Mouse (Mus musculus): ENCODE measurements around the gene Knop1. TPM values are rescaled to one million over a fixed set of nuclear protein-coding genes. Genes with fewer than 3 reads are reported as not detected.

Gene Knop1
- total and polyA plus RNA-seq, 3 experiments = 28.1 to 60.9 (median 35.0) TPM

- dilution Hi-C loops (cut with MboI; ENCODE audit: extremely low pct_ligation_motif_present, extremely low pct_unique_long_range_greater_than_20kb, low sequenced_read_pairs) (no loop called here), in situ Hi-C loops (cut with MboI; ENCODE audit: low pct_ligation_motif_present, low pct_unique_long_range_greater_than_20kb, low sequenced_read_pairs) (no loop called here)
- H3K36me3 ChIP-seq (replicated peaks in 1 of 2; ENCODE audit: control insufficient read depth in 1 of 2, insufficient read depth in 1 of 2, low read length in 1 of 2) = no peaks in the 10 kb centered on the region
- DNase-seq (ENCODE audit: extremely low read depth) = no peak
- no peak overlapping the region for H3K4me3 ChIP-seq (replicated peaks in 1 of 3; ENCODE audit: low read depth in 2 of 3, low read length in 2 of 3, poor library complexity in 1 of 3)
- no peaks in the 10 kb centered on the region for H3K27me3 ChIP-seq (replicated peaks)
- no peaks in the 10 kb centered on the region for H3K9me3 ChIP-seq (replicated peaks; ENCODE audit: low read length)
- H3K4me1 ChIP-seq (ENCODE audit: control insufficient read depth in 1 of 2, insufficient read depth in 2 of 2) = peaks cover 0 to 16% of the 10 kb centered on the region in 2 experiments; a peak in 2 of 4 replicates
- H3K9ac ChIP-seq (ENCODE audit: insufficient read depth, low read depth) = no peak overlapping the region
- H3K79me2 ChIP-seq (replicated peaks; ENCODE audit: control insufficient read depth, extremely low read depth, insufficient read depth, poor library complexity, severe bottlenecking) = no peaks in the 10 kb centered on the region
- no peak for TF ChIP-seq MEF2A (IDR thresholded peaks at IDR 0.05; ENCODE audit: borderline replicate concordance, low read depth, low read length)
- TF ChIP-seq EP300 (IDR thresholded peaks at IDR 0.05; ENCODE audit: low read length) = peak; percentile 5; the same call in 1 of the 2 replicates
- H3K4me2 ChIP-seq (ENCODE audit: insufficient read depth, low read depth, poor library complexity, severe bottlenecking) = no peak overlapping the region
- H3K27ac ChIP-seq (ENCODE audit: insufficient read depth, low read depth) = no peak overlapping the region
Measured at GRCm38 (mm10) chr7:118903879-118904278, 47.8 kb upstream of the Knop1 start.

GRCm38 (mm10) chr7:118902944-118903343, 46.9 kb upstream of the Knop1 start:
- H3K4me2 ChIP-seq (ENCODE audit: insufficient read depth, low read depth, poor library complexity, severe bottlenecking) = no peak overlapping the region
- peaks cover 0 to 16% of the 10 kb centered on the region in 2 experiments; a peak in 2 of 4 replicates for H3K4me1 ChIP-seq (ENCODE audit: control insufficient read depth in 1 of 2, insufficient read depth in 2 of 2)
- H3K27me3 ChIP-seq (replicated peaks) = no peaks in the 10 kb centered on the region
- no peak overlapping the region for H3K9ac ChIP-seq (ENCODE audit: insufficient read depth, low read depth)
- DNase-seq (ENCODE audit: extremely low read depth) = no peak
- no peaks in the 10 kb centered on the region for H3K36me3 ChIP-seq (replicated peaks in 1 of 2; ENCODE audit: control insufficient read depth in 1 of 2, insufficient read depth in 1 of 2, low read length in 1 of 2)
- no peak overlapping the region for H3K27ac ChIP-seq (ENCODE audit: insufficient read depth, low read depth)
- in situ Hi-C loops (cut with MboI; ENCODE audit: low pct_ligation_motif_present, low pct_unique_long_range_greater_than_20kb, low sequenced_read_pairs) = no loop called here
- dilution Hi-C loops (cut with MboI; ENCODE audit: extremely low pct_ligation_motif_present, extremely low pct_unique_long_range_greater_than_20kb, low sequenced_read_pairs) = no loop called here
- no peaks in the 10 kb centered on the region for H3K79me2 ChIP-seq (replicated peaks; ENCODE audit: control insufficient read depth, extremely low read depth, insufficient read depth, poor library complexity, severe bottlenecking)
- no peaks in the 10 kb centered on the region for H3K9me3 ChIP-seq (replicated peaks; ENCODE audit: low read length)
- H3K4me3 ChIP-seq (replicated peaks in 1 of 3; ENCODE audit: low read depth in 2 of 3, low read length in 2 of 3, poor library complexity in 1 of 3) = no peak overlapping the region
- TF ChIP-seq MAFK (IDR thresholded peaks at IDR 0.05; ENCODE audit: insufficient replicate concordance, low read length) (no peak), SMC3 (IDR thresholded peaks at IDR 0.05; ENCODE audit: low read depth, low read length) (no peak), USF2 (conservative IDR thresholded peaks at IDR 0.05; ENCODE audit: low read depth, low read length) (no peak), ZMIZ1 (IDR thresholded peaks at IDR 0.05; ENCODE audit: low read depth, low read length) (no peak), POLR2AphosphoS2 (IDR thresholded peaks at IDR 0.05; ENCODE audit: low read depth, low read length) (no peak), ZNF384 (IDR thresholded peaks at IDR 0.05; ENCODE audit: low read depth, low read length) (no peak), GABPA (IDR thresholded peaks at IDR 0.05; ENCODE audit: insufficient replicate concordance, low read depth, low read length) (no peak), UBTF (IDR thresholded peaks at IDR 0.05; ENCODE audit: low read depth, low read length) (no peak), JUN (IDR thresholded peaks at IDR 0.05; ENCODE audit: insufficient read depth, low read depth, low read length) (no peak)

GRCm38 (mm10) chr7:118900090-118900489, 44.0 kb upstream of the Knop1 start:
- in situ Hi-C loops (cut with MboI; ENCODE audit: low pct_ligation_motif_present, low pct_unique_long_range_greater_than_20kb, low sequenced_read_pairs) = no loop called here
- no peak for DNase-seq (ENCODE audit: extremely low read depth)
- H3K9ac ChIP-seq (ENCODE audit: insufficient read depth, low read depth) = no peak overlapping the region
- H3K27me3 ChIP-seq (replicated peaks) = no peaks in the 10 kb centered on the region
- no peak overlapping the region for H3K4me2 ChIP-seq (ENCODE audit: insufficient read depth, low read depth, poor library complexity, severe bottlenecking)
- H3K4me1 ChIP-seq (ENCODE audit: control insufficient read depth in 1 of 2, insufficient read depth in 2 of 2) = peaks cover 0 to 18% of the 10 kb centered on the region in 2 experiments; a peak in 2 of 4 replicates
- TF ChIP-seq MYC (IDR thresholded peaks at IDR 0.05; ENCODE audit: low read depth, low read length) (no peak), RAD21 (IDR thresholded peaks at IDR 0.05; ENCODE audit: low read depth, low read length) (no peak), MAX (IDR thresholded peaks at IDR 0.05; ENCODE audit: low read length) (no peak), MXI1 (IDR thresholded peaks at IDR 0.05; ENCODE audit: low read depth, low read length) (no peak), ZKSCAN1 (IDR thresholded peaks at IDR 0.05; ENCODE audit: borderline replicate concordance, low read depth, low read length) (no peak), RCOR1 (conservative IDR thresholded peaks at IDR 0.05; ENCODE audit: low read depth, low read length) (no peak), SIN3A (IDR thresholded peaks at IDR 0.05; ENCODE audit: low read length) (no peak), MAFK (IDR thresholded peaks at IDR 0.05; ENCODE audit: insufficient replicate concordance, low read length) (no peak), BHLHE40 (IDR thresholded peaks at IDR 0.05; ENCODE audit: low read depth, low read length) (no peak), ZNF384 (IDR thresholded peaks at IDR 0.05; ENCODE audit: low read depth, low read length) (no peak), EP300 (IDR thresholded peaks at IDR 0.05; ENCODE audit: low read length) (no peak), CHD1 (IDR thresholded peaks at IDR 0.05; ENCODE audit: low read depth, low read length) (no peak), POLR2A (IDR thresholded peaks at IDR 0.05; ENCODE audit: low read depth, low read length) (no peak), NRF1 (IDR thresholded peaks at IDR 0.05; ENCODE audit: low read depth, low read length) (no peak), IRF4 (IDR thresholded peaks at IDR 0.05; ENCODE audit: low read depth, low read length) (no peak), ZMIZ1 (IDR thresholded peaks at IDR 0.05; ENCODE audit: low read depth, low read length) (no peak)
- no peak overlapping the region for H3K27ac ChIP-seq (ENCODE audit: insufficient read depth, low read depth)
- no peak overlapping the region for H3K4me3 ChIP-seq (replicated peaks in 1 of 3; ENCODE audit: low read depth in 2 of 3, low read length in 2 of 3, poor library complexity in 1 of 3)
- dilution Hi-C loops (cut with MboI; ENCODE audit: extremely low pct_ligation_motif_present, extremely low pct_unique_long_range_greater_than_20kb, low sequenced_read_pairs) = no loop called here
- no peaks in the 10 kb centered on the region for H3K79me2 ChIP-seq (replicated peaks; ENCODE audit: control insufficient read depth, extremely low read depth, insufficient read depth, poor library complexity, severe bottlenecking)
- H3K9me3 ChIP-seq (replicated peaks; ENCODE audit: low read length) = no peaks in the 10 kb centered on the region
- H3K36me3 ChIP-seq (replicated peaks in 1 of 2; ENCODE audit: control insufficient read depth in 1 of 2, insufficient read depth in 1 of 2, low read length in 1 of 2) = no peaks in the 10 kb centered on the region
